Mouse (Mus musculus): ENCODE results near the gene Agtpbp1. TPM values are rescaled to one million over a fixed set of nuclear protein-coding genes. Genes with fewer than 3 reads are reported as not detected.

Gene Agtpbp1
- polyA plus RNA-seq, 1 experiment from 2014 or later = 22.7 TPM

DNA sequence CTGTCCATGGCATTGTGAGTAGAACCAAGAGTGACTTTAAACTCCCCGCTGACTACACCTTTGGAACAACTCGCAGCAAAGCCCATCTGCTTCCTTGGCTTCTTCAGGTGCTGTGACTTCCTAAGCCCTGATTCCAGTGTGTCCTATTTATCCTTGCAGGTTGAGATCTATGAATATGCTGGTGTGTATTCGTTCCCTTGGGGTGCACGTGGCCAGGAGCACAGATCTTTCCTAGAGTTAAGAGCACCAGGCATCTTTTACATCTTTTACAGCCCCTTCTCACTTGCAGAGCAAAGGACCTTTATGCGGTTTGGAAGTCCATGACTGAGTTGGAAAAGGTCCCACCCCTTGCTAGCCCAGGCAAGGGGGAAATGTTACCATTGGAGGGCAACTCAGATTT is 139.8 kb downstream of the Agtpbp1 start:
- H3K4me2 ChIP-seq = no peak overlapping the region
- H3K27me3 ChIP-seq (ENCODE audit: insufficient read depth, low read length) = no peaks in the 10 kb centered on the region
- H3K4me1 ChIP-seq (ENCODE audit: insufficient read depth) = no peaks in the 10 kb centered on the region
- no peak for TF ChIP-seq CTCF (IDR thresholded peaks at IDR 0.05; ENCODE audit: low read depth)
- 78% methylated on average over 5 of the region's 5 CpGs for WGBS
- H3K36me3 ChIP-seq (ENCODE audit: insufficient read depth) = 0 out of 2 replicates have a peak, but pooled peaks cover 2% of the 10 kb centered on the region
- ATAC-seq (ENCODE audit: insufficient read depth) (no peak), DNase-seq (no peak)
- H3K9me3 ChIP-seq (ENCODE audit: low read depth, low read length) = no peaks in the 10 kb centered on the region
- H3K9ac ChIP-seq = no peak overlapping the region
- H3K4me3 ChIP-seq (ENCODE audit: low read depth, low read length) = no peak overlapping the region
- H3K27ac ChIP-seq (ENCODE audit: low read depth) = no peak overlapping the region

- no peak overlapping the region for H3K27ac ChIP-seq (ENCODE audit: low read depth)
- no peaks in the 10 kb centered on the region for H3K27me3 ChIP-seq (ENCODE audit: insufficient read depth, low read length)
- H3K4me2 ChIP-seq = no peak overlapping the region
- ATAC-seq (ENCODE audit: insufficient read depth) = no peak
- H3K36me3 ChIP-seq (ENCODE audit: insufficient read depth) = no peaks in the 10 kb centered on the region
- 78% methylated on average over 6 of the region's 6 CpGs for whole genome bisulfite sequencing
- DNase-seq = no peak
- no peak for TF ChIP-seq CTCF (IDR thresholded peaks at IDR 0.05; ENCODE audit: low read depth)
- no peak overlapping the region for H3K4me3 ChIP-seq (ENCODE audit: low read depth, low read length)
- H3K4me1 ChIP-seq (ENCODE audit: insufficient read depth) = no peaks in the 10 kb centered on the region
- no peaks in the 10 kb centered on the region for H3K9me3 ChIP-seq (ENCODE audit: low read depth, low read length)
- H3K9ac ChIP-seq = no peak overlapping the region
Measured at GRCm38 (mm10) chr13:59444371-59444770, 140.7 kb downstream of the Agtpbp1 start.

DNA sequence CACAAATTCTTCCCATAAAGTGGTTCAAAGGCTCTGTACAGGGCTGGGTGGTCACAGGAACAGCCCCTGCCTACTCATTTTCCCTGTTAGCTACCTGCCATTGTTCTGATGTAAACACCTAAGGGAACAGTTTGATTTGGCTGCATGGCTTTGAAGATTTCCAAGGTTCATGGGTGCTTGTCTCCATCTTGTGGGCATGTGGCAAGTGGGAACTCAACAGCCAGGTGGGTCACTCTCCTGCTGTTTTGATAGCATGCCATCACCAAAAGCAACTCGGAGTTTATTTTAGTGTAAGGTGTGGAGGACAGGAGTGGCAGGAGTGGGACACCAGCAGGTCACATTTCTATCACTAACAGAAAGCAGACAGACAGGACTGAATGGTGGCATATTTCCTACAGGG is 145.3 kb downstream of the Agtpbp1 start:
- no peak for DNase-seq
- WGBS = 76% methylated on average over 1 of the region's 1 CpGs
- no peak for ATAC-seq (ENCODE audit: insufficient read depth)

GRCm38 (mm10) chr13:59434554-59434953 is 150.5 kb downstream of the Agtpbp1 start:
- ATAC-seq (ENCODE audit: insufficient read depth) (no peak), DNase-seq (no peak)
- peak; percentile 50 for TF ChIP-seq CTCF (IDR thresholded peaks at IDR 0.05; ENCODE audit: low read depth)
- Histone ChIP-seq H3K27me3 (ENCODE audit: insufficient read depth, low read length) (no peaks in the 10 kb centered on the region), H3K36me3 (ENCODE audit: insufficient read depth) (no peaks in the 10 kb centered on the region), H3K27ac (ENCODE audit: low read depth) (no peak overlapping the region), H3K9me3 (ENCODE audit: low read depth, low read length) (no peaks in the 10 kb centered on the region), H3K4me3 (ENCODE audit: low read depth, low read length) (no peak overlapping the region), H3K9ac (no peak overlapping the region), H3K4me2 (no peak overlapping the region), H3K4me1 (ENCODE audit: insufficient read depth) (no peaks in the 10 kb centered on the region)
- WGBS = 78% methylated on average over 1 of the region's 1 CpGs

More for the DNA sequence above, 145.3 kb downstream of the Agtpbp1 start:
- Histone ChIP-seq H3K4me2 (no peak overlapping the region), H3K36me3 (ENCODE audit: insufficient read depth) (no peaks in the 10 kb centered on the region), H3K9ac (no peak overlapping the region), H3K9me3 (ENCODE audit: low read depth, low read length) (no peaks in the 10 kb centered on the region), H3K27me3 (ENCODE audit: insufficient read depth, low read length) (no peaks in the 10 kb centered on the region), H3K27ac (ENCODE audit: low read depth) (no peak overlapping the region), H3K4me1 (ENCODE audit: insufficient read depth) (no peaks in the 10 kb centered on the region), H3K4me3 (ENCODE audit: low read depth, low read length) (no peak overlapping the region)
- no peak for TF ChIP-seq CTCF (IDR thresholded peaks at IDR 0.05; ENCODE audit: low read depth)

GRCm38 (mm10) chr13:59431124-59431864 is 153.7 kb downstream of the Agtpbp1 start:
- Histone ChIP-seq H3K4me2 (peak overlapping the region; percentile 48), H3K4me1 (ENCODE audit: insufficient read depth) (no peaks in the 10 kb centered on the region), H3K4me3 (ENCODE audit: low read depth, low read length) (no peak overlapping the region; the same call in 1 of the 2 replicates), H3K36me3 (ENCODE audit: insufficient read depth) (no peaks in the 10 kb centered on the region), H3K9me3 (ENCODE audit: low read depth, low read length) (no peaks in the 10 kb centered on the region), H3K27me3 (ENCODE audit: insufficient read depth, low read length) (no peaks in the 10 kb centered on the region), H3K9ac (no peak overlapping the region), H3K27ac (ENCODE audit: low read depth) (no peak overlapping the region)
- ATAC-seq (ENCODE audit: insufficient read depth) (peak; percentile 73), DNase-seq (peak; percentile 77)
- WGBS = 41% methylated on average over 18 of the region's 18 CpGs
- TF ChIP-seq CTCF (IDR thresholded peaks at IDR 0.05; ENCODE audit: low read depth) = no peak

GRCm38 (mm10) chr13:59429369-59429768 is 155.7 kb downstream of the Agtpbp1 start:
- 85% methylated on average over 6 of the region's 6 CpGs for WGBS
- no peaks in the 10 kb centered on the region for H3K27me3 ChIP-seq (ENCODE audit: insufficient read depth, low read length)
- no peak for DNase-seq
- no peak overlapping the region for H3K4me2 ChIP-seq
- H3K27ac ChIP-seq (ENCODE audit: low read depth) = no peak overlapping the region
- no peaks in the 10 kb centered on the region for H3K4me1 ChIP-seq (ENCODE audit: insufficient read depth)
- TF ChIP-seq CTCF (IDR thresholded peaks at IDR 0.05; ENCODE audit: low read depth) = no peak
- H3K36me3 ChIP-seq (ENCODE audit: insufficient read depth) = no peaks in the 10 kb centered on the region
- no peaks in the 10 kb centered on the region for H3K9me3 ChIP-seq (ENCODE audit: low read depth, low read length)
- H3K9ac ChIP-seq = no peak overlapping the region
- no peak for ATAC-seq (ENCODE audit: insufficient read depth)
- H3K4me3 ChIP-seq (ENCODE audit: low read depth, low read length) = no peak overlapping the region

DNA sequence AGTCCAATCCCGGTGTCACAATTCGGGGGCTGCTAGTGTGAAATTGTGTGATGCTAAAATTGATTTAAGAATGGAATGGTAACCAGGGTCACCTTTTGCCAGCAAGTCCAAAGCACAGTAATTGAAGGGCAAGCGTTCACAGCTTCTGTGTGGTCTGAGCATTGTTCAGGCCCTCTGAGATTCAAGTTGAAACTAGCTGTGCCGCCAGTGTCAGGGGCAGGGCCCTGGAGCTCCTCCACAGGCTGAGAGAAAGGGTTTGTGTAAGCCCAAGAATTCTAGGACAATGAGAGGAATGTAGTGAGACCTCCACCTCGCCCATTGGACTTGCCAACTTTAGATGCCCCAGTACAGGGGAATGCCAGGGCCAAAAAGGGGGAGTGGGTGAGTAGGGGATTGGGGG is 161.2 kb downstream of the Agtpbp1 start:
- WGBS = 75% methylated on average over 5 of the region's 5 CpGs

More for the DNA sequence above, 161.2 kb downstream of the Agtpbp1 start:
- H3K4me1 ChIP-seq (ENCODE audit: insufficient read depth) = no peaks in the 10 kb centered on the region
- no peaks in the 10 kb centered on the region for H3K27me3 ChIP-seq (ENCODE audit: insufficient read depth, low read length)
- no peak overlapping the region for H3K9ac ChIP-seq
- no peak overlapping the region for H3K4me2 ChIP-seq
- no peak overlapping the region for H3K27ac ChIP-seq (ENCODE audit: low read depth)
- no peaks in the 10 kb centered on the region for H3K9me3 ChIP-seq (ENCODE audit: low read depth, low read length)
- TF ChIP-seq CTCF (IDR thresholded peaks at IDR 0.05; ENCODE audit: low read depth) = no peak
- DNase-seq (no peak), ATAC-seq (ENCODE audit: insufficient read depth) (no peak)
- H3K4me3 ChIP-seq (ENCODE audit: low read depth, low read length) = no peak overlapping the region
- no peaks in the 10 kb centered on the region for H3K36me3 ChIP-seq (ENCODE audit: insufficient read depth)
